Mouse (Mus musculus) inflammation-experienced regulatory T-cells, adult 6 months (primary cell): ENCODE measurements at regions not wholly inside any gene's neighbourhood (a gene's known extent, or its start where the extent isn't known, plus 50 kb on each side); places are given as distances from the start of the nearest gene placed in this dataset.
"Not testable (repeated sequence)": the region's sequence is repeated elsewhere in the genome, so short reads cannot be mapped to it uniquely, and the experiment has no call there.

ENCODE experiments used
- ATAC-seq: one replicate; pipeline ENCODE4 v1.8.0; 2017

GRCm38 (mm10) chr12:80055894-80056293 is 56.9 kb downstream of the Zfp36l1 start:
- not testable (repeated sequence) for ATAC-seq

DNA sequence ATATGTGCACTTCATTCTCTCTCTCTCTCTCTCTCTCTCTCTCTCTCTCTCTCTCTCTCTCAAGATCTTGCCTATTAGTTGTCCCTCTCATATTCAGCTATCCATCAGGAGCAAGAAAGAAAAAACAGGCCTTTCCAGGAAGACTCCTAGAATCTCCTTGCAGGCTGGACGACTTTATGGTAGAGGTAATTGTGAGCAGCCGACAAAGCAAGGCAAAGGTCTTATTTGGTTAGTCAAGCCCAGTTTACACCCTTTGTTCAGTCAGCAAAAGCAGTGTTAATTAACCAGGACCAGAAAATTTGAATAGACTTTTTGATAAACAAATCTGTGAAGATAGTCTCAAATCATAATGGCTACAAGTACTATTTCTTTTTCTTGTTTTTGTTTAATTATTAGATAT is 57.4 kb downstream of the Zfp36l1 start:
- ATAC-seq = no peak

GRCm38 (mm10) chr12:80054655-80055037 is 58.2 kb downstream of the Zfp36l1 start:
- ATAC-seq = no peak

- ATAC-seq = no peak
Measured at GRCm38 (mm10) chr12:80053902-80054654, 58.7 kb downstream of the Zfp36l1 start.

- no peak for ATAC-seq
Measured at GRCm38 (mm10) chr12:80048215-80048979, 64.4 kb downstream of the Zfp36l1 start.

- no peak for ATAC-seq
Measured at GRCm38 (mm10) chr12:80046625-80047303, 66.0 kb downstream of the Zfp36l1 start.

GRCm38 (mm10) chr12:80041510-80042324 is 71.1 kb downstream of the Zfp36l1 start:
- ATAC-seq = no peak

DNA sequence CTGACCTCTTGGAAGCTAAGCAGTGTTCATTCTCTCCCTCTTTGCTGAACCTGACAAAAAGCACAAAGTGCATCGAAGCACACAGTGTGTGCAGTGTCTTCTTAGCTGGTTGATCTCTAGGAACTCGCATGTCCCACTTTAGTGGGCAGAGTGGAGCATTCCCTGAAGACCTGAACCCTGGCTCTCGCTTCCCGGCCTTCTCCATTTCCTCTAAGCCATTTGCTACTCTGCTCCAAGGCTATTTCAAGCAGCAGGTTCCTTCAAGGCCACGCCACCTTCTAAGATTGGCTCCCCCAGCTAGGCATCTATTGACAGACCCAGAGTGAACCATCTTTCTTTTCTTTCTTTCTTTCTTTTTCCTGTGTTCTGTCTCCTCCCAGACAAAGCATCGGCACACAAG is 71.8 kb downstream of the Zfp36l1 start:
- ATAC-seq = no peak

DNA sequence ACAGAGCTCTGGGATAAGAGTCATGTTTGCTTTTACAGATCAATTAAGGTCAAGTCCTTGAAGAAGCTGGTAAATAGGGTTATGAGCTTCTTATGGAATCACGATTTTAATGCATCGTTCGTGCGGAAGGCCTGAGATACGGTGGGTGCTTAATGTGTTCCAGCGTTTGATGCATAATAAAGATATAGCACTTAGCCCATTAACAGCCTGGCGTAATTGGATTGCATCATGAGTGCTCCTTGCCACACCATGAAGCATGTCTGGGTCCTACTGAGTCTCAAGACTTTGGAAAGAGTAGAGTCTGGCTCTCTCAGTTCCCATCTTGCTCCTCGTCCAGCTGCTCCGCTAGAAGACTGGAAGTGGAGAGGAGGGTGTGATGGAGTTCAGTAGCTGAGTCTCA is 72.6 kb downstream of the Zfp36l1 start:
- ATAC-seq = no peak

GRCm38 (mm10) chr12:80039150-80039549 is 73.7 kb downstream of the Zfp36l1 start:
- no peak for ATAC-seq

DNA sequence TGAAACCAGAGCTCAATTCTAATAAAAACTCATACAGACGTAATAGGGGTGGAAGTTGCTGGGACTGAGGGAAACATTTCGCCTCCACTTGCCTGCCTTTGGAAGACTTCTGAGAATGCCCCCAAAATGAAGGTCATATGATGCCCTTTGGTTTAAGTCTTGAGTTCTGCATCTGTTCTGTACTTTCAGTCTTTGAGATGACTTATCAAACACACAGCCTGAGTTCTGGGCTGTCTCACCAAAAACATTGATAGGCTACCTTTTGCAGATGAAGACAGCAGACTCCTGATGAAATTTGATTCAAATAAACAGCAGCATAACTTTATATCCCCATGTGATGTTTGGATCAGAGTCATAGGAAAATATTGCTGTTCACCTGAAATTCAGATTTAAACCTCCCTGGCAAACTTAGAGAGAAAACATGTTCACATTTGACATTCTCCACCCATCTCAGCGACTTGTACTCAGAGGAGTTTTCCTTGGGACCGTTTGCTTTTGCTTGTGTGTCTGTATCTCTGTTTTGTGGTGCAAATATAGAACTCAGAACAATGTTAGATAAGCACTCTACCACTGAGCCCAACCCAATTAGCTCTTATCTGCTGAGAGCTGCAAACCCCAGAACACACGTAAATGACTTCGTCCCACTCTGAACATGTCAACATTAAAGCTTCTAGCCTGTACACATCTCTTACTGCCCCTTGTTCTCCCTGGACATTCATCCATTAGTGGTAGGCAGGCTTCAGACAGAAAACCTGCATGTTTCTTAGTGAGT is 77.1 kb downstream of the Zfp36l1 start:
- no peak for ATAC-seq

- ATAC-seq = no peak
Measured at GRCm38 (mm10) chr12:80034963-80035411, 77.8 kb downstream of the Zfp36l1 start.

DNA sequence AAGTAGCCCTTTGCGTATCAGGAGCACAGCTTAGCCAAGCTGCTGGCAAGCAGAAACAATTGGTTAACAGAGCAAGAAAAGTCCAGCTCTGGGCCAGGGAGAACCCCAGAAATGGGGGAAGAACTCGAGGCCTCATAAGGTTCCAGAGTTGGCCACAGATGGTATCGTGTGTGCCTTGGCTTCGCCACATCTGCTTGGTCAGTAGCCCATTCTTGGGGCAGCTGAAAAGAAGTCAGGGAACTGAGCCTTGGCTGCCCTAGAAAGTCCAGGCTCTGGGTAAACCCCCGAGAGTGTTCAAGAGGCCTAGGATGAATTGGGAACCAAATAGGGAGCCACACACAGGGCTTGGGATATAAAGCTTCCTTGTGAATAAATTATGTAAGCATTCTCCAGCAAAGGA is 78.7 kb downstream of the Zfp36l1 start:
- ATAC-seq = no peak

- no peak for ATAC-seq
Measured at GRCm38 (mm10) chr12:80032520-80032919, 80.3 kb downstream of the Zfp36l1 start.

DNA sequence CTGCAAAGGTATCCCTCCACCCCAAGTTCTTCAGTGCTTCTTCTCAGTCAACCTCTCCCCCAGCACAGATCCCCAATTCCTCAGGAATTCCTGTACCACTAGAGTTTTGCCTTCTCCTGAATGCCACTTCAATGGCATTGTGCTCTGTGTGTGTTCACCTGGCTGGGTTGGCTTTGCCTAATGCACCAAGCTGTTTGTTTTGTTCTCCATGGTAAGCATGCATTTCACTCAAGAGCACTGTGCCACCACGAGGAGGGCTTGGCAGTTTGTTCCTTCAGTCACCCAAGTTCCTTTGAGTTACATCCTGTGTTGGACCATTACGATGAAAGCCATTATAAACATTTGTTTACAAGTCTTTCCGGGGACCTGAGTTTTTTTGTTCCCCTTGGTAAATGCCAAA is 84.5 kb downstream of the Zfp36l1 start:
- no peak for ATAC-seq

DNA sequence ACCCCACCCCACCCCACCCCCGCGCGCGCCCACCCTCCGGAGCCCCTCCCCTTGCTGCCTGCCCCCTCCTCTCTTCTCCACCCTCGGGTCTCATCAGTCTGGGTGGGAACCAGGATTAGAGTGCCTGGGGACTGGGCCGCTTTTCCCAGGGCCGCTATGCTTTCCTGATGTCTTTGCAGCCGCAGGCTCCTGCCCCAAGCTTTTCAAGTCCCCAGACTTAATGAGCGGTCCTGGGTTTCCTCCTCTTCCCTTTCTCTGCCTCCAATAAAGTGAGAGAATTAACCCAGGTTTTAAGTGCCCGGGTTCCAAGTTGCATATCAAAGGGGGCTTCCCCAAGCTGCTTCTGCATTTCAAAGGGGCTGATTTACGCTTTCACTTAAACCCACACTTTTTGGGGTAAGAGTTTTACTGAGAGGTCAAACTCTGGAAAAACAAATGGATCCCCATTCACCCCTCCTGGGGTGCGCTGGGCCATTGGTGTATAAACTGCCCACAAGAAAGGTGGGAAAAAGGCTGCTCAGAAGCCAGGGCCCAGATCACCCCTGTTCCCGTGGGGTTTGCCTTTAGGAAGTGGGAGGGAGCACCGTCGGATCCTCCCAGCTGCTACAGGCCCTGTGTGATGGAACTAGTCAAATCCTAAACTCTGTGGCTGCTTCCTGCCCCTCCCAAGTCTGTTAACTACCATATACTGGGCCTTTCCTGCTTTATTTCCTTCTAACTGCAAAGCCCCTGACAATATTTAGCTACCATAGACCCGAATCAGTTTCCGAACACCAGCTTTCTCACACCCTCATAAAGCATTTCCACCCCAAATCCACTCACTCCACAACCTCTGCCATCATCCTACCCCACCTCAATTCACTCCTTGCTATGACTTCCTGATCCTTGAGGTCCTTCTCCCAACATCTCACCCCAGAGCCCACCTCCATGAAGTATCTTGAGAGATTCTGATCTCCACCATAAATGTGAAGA is 89.4 kb downstream of the Zfp36l1 start:
- ATAC-seq = no peak

- ATAC-seq = no peak
Measured at GRCm38 (mm10) chr12:80022181-80023106, 90.4 kb downstream of the Zfp36l1 start.

GRCm38 (mm10) chr12:80021030-80021473 is 91.8 kb downstream of the Zfp36l1 start:
- ATAC-seq = no peak

- ATAC-seq = no peak
Measured at GRCm38 (mm10) chr12:80018086-80018485, 94.7 kb downstream of the Zfp36l1 start.
